Mouse (Mus musculus) embryonic facial prominence, embryonic 10.5 days (tissue): ENCODE results near the gene Gpr82. TPM values are rescaled to one million over a fixed set of nuclear protein-coding genes. Genes with fewer than 3 reads are reported as not detected.
A peak's percentile ranks its signal among the peaks of the same experiment; 100 is the strongest.

Experiments used
- DNase-seq: peaks from one replicate; pipeline ENCODE4 v3.0.0-alpha.2; 2017; ENCODE audit warnings: low spot score
- H3K27ac ChIP-seq: fragments of 300-500 bp; sonication (generic); replicated peaks from 2 replicates; pipeline ENCODE4 v1.5.1; 2016; ENCODE audit warnings: mild to moderate bottlenecking
- H3K27me3 ChIP-seq: fragments of 300-500 bp; sonication (generic); replicated peaks from 2 replicates; pipeline ENCODE4 v1.6.1; 2016; ENCODE audit warnings: low read depth, mild to moderate bottlenecking; ENCODE audit not compliant: poor library complexity, severe bottlenecking
- H3K36me3 ChIP-seq: fragments of 300-500 bp; sonication (generic); replicated peaks from 2 replicates; pipeline ENCODE4 v1.6.1; 2016; ENCODE audit warnings: mild to moderate bottlenecking, moderate library complexity
- H3K4me1 ChIP-seq: fragments of 300-500 bp; sonication (generic); 2 replicates; pipeline ENCODE4 v1.6.1; 2016
- H3K4me3 ChIP-seq: fragments of 300-500 bp; sonication (generic); 2 replicates; pipeline ENCODE4 v1.5.1; 2016; ENCODE audit warnings: mild to moderate bottlenecking, moderate library complexity
- H3K9me3 ChIP-seq: fragments of 300-500 bp; sonication (generic); 2 replicates; pipeline ENCODE4 v1.6.1; 2016; ENCODE audit warnings: mild to moderate bottlenecking
- WGBS: fragments of 180-500 bp; shearing (Covaris S2); methylation state at CpG from one replicate; pipeline ENCODE4 v1.1.7; 2016; 5-methylcytosine and 5-hydroxymethylcytosine counted together
- microRNA-seq: library from miRNA; unstranded; fragments of <30 nt; microRNA quantifications from one replicate; pipeline ENCODE4, GENCODE M21; 2017
- polyA plus RNA-seq: library from polyadenylated mRNA; unstranded; fragments of >200 nt; fragmentation: Nextera tagmentation; extraction: Ambion mirVana; gene quantifications from 2 replicates; pipeline ENCODE4 v1.2.1, GENCODE M21; 2016

Gene Gpr82
- polyA plus RNA-seq, 1 experiment from 2014 or later, result 0.42 TPM

- WGBS, result 53% methylated on average over 2 of the region's 2 CpGs
- Histone ChIP-seq H3K27ac (no peak overlapping the region), H3K36me3 (peaks cover 5% of the 10 kb centered on the region; the same call in 1 of the 2 replicates)
Measured at GRCm38 (mm10) chrX:13710174-13710573, 49.0 kb downstream of the Gpr82 start.

More at GRCm38 (mm10) chrX:13710174-13710573, 49.0 kb downstream of the Gpr82 start:
- Histone ChIP-seq H3K4me3 (no peak overlapping the region), H3K9me3 (no peaks in the 10 kb centered on the region), H3K4me1 (no peaks in the 10 kb centered on the region), H3K27me3 (no peaks in the 10 kb centered on the region)
- peak; percentile 30 for DNase-seq

Small RNA genes within 50 kb of the gene (microRNA-seq; reads per million reads assigned to microRNA genes)
- not detected for gene Gm25246

Other genes with a start within 250 kb of the Gpr82 start
- 0.03 and 0.10 TPM in 2 replicates for gene Nyx, start 195.3 kb upstream of the Gpr82 start, polyA plus RNA-seq
- gene Gpr34, start 29.3 kb upstream of the Gpr82 start, polyA plus RNA-seq, result 0.96 and 1.5 TPM in 2 replicates
- gene Cask, start 190.0 kb downstream of the Gpr82 start, polyA plus RNA-seq, result 12.5 and 13.6 TPM in 2 replicates